Mouse (Mus musculus) hindbrain, embryonic 14.5 days (tissue): ENCODE data around the gene Pde9a. TPM values are rescaled to one million over a fixed set of nuclear protein-coding genes. Genes with fewer than 3 reads are reported as not detected.

Experiments used
- ATAC-seq: fragments of 200-750 bp; cut with Nextera tagmentation; 2 replicates; pipeline ENCODE4 v1.8.0; 2017; ENCODE audit warnings: moderate number of reproducible peaks, mild to moderate bottlenecking, moderate TSS enrichment, moderate library complexity; ENCODE audit not compliant: low FRiP score
- DNase-seq: peaks from one replicate; pipeline ENCODE4 v3.0.0-alpha.2; 2015; ENCODE audit warnings: low spot score
- H3K27ac ChIP-seq: fragments of 300-500 bp; sonication (generic); 2 replicates; pipeline ENCODE4 v1.5.1; 2014; ENCODE audit warnings: mild to moderate bottlenecking, moderate library complexity
- H3K27me3 ChIP-seq: fragments of 300-500 bp; sonication (generic); 2 replicates; pipeline ENCODE4 v1.6.1; 2014; ENCODE audit warnings: mild to moderate bottlenecking, low read length, mixed read lengths; ENCODE audit not compliant: control insufficient read depth, insufficient read depth
- H3K36me3 ChIP-seq: fragments of 300-500 bp; sonication (generic); replicated peaks from 2 replicates; pipeline ENCODE4 v1.6.1; 2014; ENCODE audit not compliant: control insufficient read depth, insufficient read depth
- H3K4me1 ChIP-seq: fragments of 300-500 bp; sonication (generic); replicated peaks from 2 replicates; pipeline ENCODE4 v1.6.1; 2014; ENCODE audit warnings: antibody characterized with exemption, low read length, mixed read lengths; ENCODE audit not compliant: control insufficient read depth, insufficient read depth
- H3K4me2 ChIP-seq: fragments of 300-500 bp; sonication (generic); replicated peaks from 2 replicates; pipeline ENCODE4 v1.6.1; 2014; ENCODE audit warnings: mild to moderate bottlenecking, moderate library complexity
- H3K4me3 ChIP-seq: fragments of 300-500 bp; sonication (generic); replicated peaks from 2 replicates; pipeline ENCODE4 v1.5.1; 2014; ENCODE audit warnings: mild to moderate bottlenecking, low read length
- H3K9ac ChIP-seq: fragments of 300-500 bp; sonication (generic); 2 replicates; pipeline ENCODE4 v1.6.1; 2014
- H3K9me3 ChIP-seq: fragments of 300-500 bp; sonication (generic); 2 replicates; pipeline ENCODE4 v1.6.1; 2016; ENCODE audit warnings: low read length; ENCODE audit not compliant: control insufficient read depth
- WGBS: fragments of 180-500 bp; shearing (Covaris S2); extraction: QIAGEN DNeasy Blood & Tissue Kit; methylation state at CpG from one replicate; pipeline ENCODE4 v1.1.7; 2014; 5-methylcytosine and 5-hydroxymethylcytosine counted together
- polyA plus RNA-seq: library from polyadenylated mRNA; unstranded; fragments of >200 nt; fragmentation: Nextera tagmentation; extraction: Ambion mirVana; gene quantifications from 2 replicates; pipeline ENCODE4 v1.2.1, GENCODE M21; 2014

Pde9a gene
- 31.1 and 32.6 TPM in 2 replicates for polyA plus RNA-seq

GRCm38 (mm10) chr17:31385671-31386665 lies at the start of gene Pde9a:
Pde9a (plus strand) TSS chr17:31386210.
- H3K4me1 ChIP-seq, result peaks cover 40% of the 10 kb centered on the region
- DNase-seq (peak; percentile 77), ATAC-seq (peak; percentile 90)
- H3K4me2 ChIP-seq, result peak within 1 kb of the TSS; percentile 85
- H3K4me3 ChIP-seq, result peak within 1 kb of the TSS; percentile 78
- H3K27ac ChIP-seq, result peak within 1 kb of the TSS; percentile 48
- H3K9ac ChIP-seq, result peak within 1 kb of the TSS; percentile 83
- H3K36me3 ChIP-seq, result no peaks in the 10 kb centered on the region
- 1% methylated on average over 34 of the region's 56 CpGs for WGBS
- no peaks in the 10 kb centered on the region for H3K27me3 ChIP-seq
- no peaks in the 10 kb centered on the region for H3K9me3 ChIP-seq

GRCm38 (mm10) chr17:31339769-31340168 lies 46.2 kb upstream of the Pde9a start:
- no peak for DNase-seq
- Histone ChIP-seq H3K4me1 (peaks cover 5% of the 10 kb centered on the region; the same call in 1 of the 2 replicates), H3K4me2 (no peak overlapping the region), H3K27me3 (no peaks in the 10 kb centered on the region), H3K9me3 (no peaks in the 10 kb centered on the region), H3K36me3 (no peaks in the 10 kb centered on the region), H3K9ac (no peak overlapping the region), H3K4me3 (no peak overlapping the region), H3K27ac (no peak overlapping the region)
- WGBS, result 88% methylated on average over 2 of the region's 2 CpGs
- ATAC-seq, result no peak

DNA sequence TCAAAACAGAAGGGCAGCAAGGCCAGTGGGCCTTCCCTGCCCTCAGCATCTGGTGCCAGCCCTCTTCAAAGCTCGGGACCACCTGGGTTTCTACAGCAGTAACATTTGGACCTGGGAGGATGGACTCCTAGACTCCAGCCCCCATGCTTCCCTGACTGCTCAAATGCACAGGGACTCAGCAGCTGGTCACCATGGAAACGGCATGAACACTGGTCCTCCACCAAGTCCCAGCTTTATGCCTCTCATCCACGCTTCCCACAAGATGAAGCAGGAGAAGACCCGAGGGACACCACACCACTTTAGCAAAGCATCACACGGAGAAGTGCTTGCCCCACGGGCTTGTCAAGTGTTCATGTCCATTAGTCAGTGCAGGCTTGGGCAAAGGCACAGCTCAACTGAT lies 43.8 kb upstream of the Pde9a start:
- 49% methylated on average over 6 of the region's 6 CpGs for WGBS
- Histone ChIP-seq H3K4me2 (no peak overlapping the region), H3K27ac (no peak overlapping the region), H3K36me3 (peaks cover 12% of the 10 kb centered on the region), H3K9me3 (no peaks in the 10 kb centered on the region), H3K27me3 (no peaks in the 10 kb centered on the region), H3K4me1 (peaks cover 5% of the 10 kb centered on the region; the same call in 1 of the 2 replicates), H3K4me3 (no peak overlapping the region), H3K9ac (no peak overlapping the region)
- DNase-seq, result no peak
- ATAC-seq, result no peak

DNA sequence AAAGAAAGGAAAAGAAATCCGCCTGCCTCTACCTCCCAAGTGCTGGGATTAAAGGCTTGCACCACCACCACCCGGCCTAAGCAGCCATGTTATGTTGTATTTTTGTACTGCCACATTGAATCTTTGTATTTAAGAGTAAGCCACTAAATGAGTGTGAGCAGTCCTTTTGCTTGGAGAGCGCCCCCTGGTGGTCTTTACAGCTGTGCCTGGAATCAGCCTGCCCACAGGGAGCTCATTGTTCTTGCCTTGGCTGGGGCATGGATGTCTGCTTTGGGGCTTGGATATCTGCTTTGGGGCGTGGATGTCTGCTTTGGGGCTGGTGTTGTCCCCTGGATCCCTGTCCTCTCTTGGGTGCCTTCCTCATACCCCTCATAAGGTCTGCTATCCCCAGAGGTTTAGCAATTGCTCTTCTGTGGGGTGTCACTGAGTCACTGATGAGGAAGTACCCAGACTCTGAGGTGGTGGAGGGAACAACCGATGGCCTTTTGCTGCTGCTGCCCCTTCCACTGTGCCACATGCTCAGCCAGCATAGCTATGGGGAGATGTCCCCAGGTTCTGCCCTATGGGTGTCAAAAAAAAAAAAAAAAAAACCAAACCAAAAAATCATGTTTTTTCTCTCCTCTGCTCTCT lies 41.7 kb upstream of the Pde9a start:
- Histone ChIP-seq H3K36me3 (peaks cover 16% of the 10 kb centered on the region), H3K4me2 (no peak overlapping the region), H3K4me3 (no peak overlapping the region), H3K27ac (no peak overlapping the region), H3K4me1 (peaks cover 5% of the 10 kb centered on the region; the same call in 1 of the 2 replicates), H3K27me3 (no peaks in the 10 kb centered on the region), H3K9ac (no peak overlapping the region), H3K9me3 (no peaks in the 10 kb centered on the region)
- ATAC-seq, result no peak
- WGBS, result 54% methylated on average over 5 of the region's 5 CpGs
- DNase-seq, result peak; percentile 66

DNA sequence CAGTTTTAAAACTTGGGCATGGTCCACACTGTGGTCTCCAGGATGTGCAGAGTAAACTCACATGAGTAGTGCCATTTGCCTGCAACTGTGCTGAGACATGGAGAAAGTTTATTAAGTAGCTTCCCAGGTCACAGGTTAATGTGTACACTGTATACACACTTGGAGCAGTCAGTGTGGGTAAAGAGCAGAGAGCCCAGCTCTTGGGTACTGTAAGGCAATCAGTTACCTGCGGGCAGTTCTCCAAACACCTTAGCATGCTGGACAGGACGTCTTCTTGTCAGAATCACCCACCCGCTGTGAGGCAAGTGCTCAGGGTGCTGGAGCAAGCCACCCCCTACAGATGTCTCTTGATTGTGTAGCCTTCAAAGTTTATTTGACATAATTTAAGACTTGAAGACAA lies 41.2 kb upstream of the Pde9a start:
- H3K27ac ChIP-seq, result no peak overlapping the region
- no peaks in the 10 kb centered on the region for H3K27me3 ChIP-seq
- DNase-seq (no peak), ATAC-seq (no peak)
- no peak overlapping the region for H3K9ac ChIP-seq
- peaks cover 20% of the 10 kb centered on the region for H3K36me3 ChIP-seq
- 82% methylated on average over 3 of the region's 3 CpGs for WGBS
- H3K4me3 ChIP-seq, result no peak overlapping the region
- H3K9me3 ChIP-seq, result no peaks in the 10 kb centered on the region
- no peak overlapping the region for H3K4me2 ChIP-seq
- H3K4me1 ChIP-seq, result peaks cover 5% of the 10 kb centered on the region; the same call in 1 of the 2 replicates

- H3K4me2 ChIP-seq, result no peak overlapping the region
- 76% methylated on average over 5 of the region's 5 CpGs for WGBS
- peaks cover 24% of the 10 kb centered on the region for H3K36me3 ChIP-seq
- no peaks in the 10 kb centered on the region for H3K9me3 ChIP-seq
- no peak for DNase-seq
- no peak overlapping the region for H3K27ac ChIP-seq
- no peak overlapping the region for H3K4me3 ChIP-seq
- no peaks in the 10 kb centered on the region for H3K27me3 ChIP-seq
- no peaks in the 10 kb centered on the region for H3K4me1 ChIP-seq
- H3K9ac ChIP-seq, result no peak overlapping the region
- no peak for ATAC-seq
Measured at GRCm38 (mm10) chr17:31348129-31348528, 37.9 kb upstream of the Pde9a start.

DNA sequence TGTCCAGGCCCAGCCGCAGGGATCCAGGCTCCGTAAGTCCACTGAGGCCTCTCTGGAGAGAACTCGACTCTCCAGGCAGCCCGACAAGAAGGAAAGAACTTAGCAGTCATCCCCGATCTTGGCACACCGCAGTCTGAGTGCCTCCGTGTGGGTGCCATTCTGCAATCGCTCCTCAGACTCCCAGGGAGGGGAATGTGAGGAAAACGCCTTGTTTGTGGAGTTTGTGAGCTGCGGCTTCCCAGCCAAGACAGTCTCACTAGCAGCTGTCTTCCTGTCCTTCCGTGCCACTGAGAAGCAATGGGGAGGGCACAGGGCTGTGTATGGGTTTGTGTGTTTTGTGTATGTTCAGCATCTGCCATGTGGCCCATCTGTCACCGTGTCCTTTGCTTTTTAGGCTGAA lies 36.6 kb upstream of the Pde9a start:
- H3K4me1 ChIP-seq, result no peaks in the 10 kb centered on the region
- ATAC-seq (no peak), DNase-seq (no peak)
- peaks cover 24% of the 10 kb centered on the region for H3K36me3 ChIP-seq
- no peak overlapping the region for H3K9ac ChIP-seq
- H3K27ac ChIP-seq, result no peak overlapping the region
- WGBS, result 83% methylated on average over 12 of the region's 12 CpGs
- no peaks in the 10 kb centered on the region for H3K9me3 ChIP-seq
- no peak overlapping the region for H3K4me2 ChIP-seq
- no peaks in the 10 kb centered on the region for H3K27me3 ChIP-seq
- H3K4me3 ChIP-seq, result no peak overlapping the region

DNA sequence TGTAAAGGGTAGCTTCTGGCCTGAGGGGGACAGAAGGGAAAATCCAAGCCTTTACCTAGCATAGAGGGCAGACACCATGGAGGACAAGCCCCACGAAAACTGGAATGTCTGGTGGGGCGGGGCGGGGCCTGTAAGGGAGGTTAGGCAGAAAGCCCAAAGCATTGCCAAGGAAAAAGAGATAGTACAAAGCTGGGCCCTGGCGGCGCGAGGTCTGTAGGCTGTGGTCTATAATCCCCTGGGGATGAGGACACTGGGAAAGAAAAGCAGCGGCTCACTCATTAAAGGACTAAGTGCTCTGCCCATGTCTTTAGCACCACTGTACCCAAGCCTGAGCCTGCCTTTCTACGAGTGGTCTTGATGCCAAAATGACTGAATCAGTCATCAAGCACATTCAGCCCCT lies 34.0 kb upstream of the Pde9a start:
- Histone ChIP-seq H3K4me3 (no peak overlapping the region), H3K9ac (no peak overlapping the region), H3K4me1 (peaks cover 6% of the 10 kb centered on the region), H3K9me3 (no peaks in the 10 kb centered on the region), H3K36me3 (peaks cover 14% of the 10 kb centered on the region; the same call in 1 of the 2 replicates), H3K27ac (no peak overlapping the region), H3K27me3 (no peaks in the 10 kb centered on the region), H3K4me2 (no peak overlapping the region)
- 54% methylated on average over 8 of the region's 8 CpGs for WGBS
- ATAC-seq, result no peak
- DNase-seq, result no peak

DNA sequence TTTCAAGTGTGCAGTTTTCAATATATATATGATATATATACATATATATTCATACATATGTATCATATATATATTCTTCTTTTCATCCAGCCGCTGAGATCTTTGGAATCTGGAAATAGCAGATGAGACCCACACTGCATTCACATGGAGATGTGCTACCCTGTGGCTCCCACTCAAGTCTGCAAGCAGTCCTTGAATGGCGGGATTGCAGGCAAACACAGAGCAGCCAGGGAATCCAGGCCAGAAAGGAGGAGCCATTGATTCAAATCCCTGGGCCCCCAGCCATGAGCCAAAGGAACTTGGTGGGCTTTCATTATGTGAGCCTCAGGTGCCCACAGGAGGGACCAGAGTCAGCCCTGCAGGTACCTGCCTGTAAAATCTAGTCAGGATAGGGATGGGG lies 32.8 kb upstream of the Pde9a start:
- no peak overlapping the region for H3K4me2 ChIP-seq
- H3K27ac ChIP-seq, result no peak overlapping the region
- H3K27me3 ChIP-seq, result no peaks in the 10 kb centered on the region
- peaks cover 8% of the 10 kb centered on the region; the same call in 1 of the 2 replicates for H3K36me3 ChIP-seq
- no peak overlapping the region for H3K4me3 ChIP-seq
- no peak for ATAC-seq
- peaks cover 6% of the 10 kb centered on the region for H3K4me1 ChIP-seq
- no peak overlapping the region for H3K9ac ChIP-seq
- DNase-seq, result no peak
- H3K9me3 ChIP-seq, result no peaks in the 10 kb centered on the region
- 70% methylated on average over 2 of the region's 2 CpGs for WGBS
